Comparison of ENCODE assay signal across 8 mouse cellular contexts in genomic region chr13:49215504-49216219, GRCm38 (mm10). TPM values are rescaled to one million over a fixed set of nuclear protein-coding genes. Genes with fewer than 3 reads are reported as not detected.
DNase-seq lines count a peak whose midpoint lies in the region; ATAC-seq lines count a peak whose summit lies in the region.

Gene Card19, minus strand, starts transcription at chr13:49216037.

- DNase-seq in c-Kit-negative CD71-positive TER-119-positive erythroid progenitor cells, embryonic 14.5 days (ENCODE audit: low read depth, low spot score): peak; percentile 74
- DNase-seq in fibroblast of lung, adult 2 months (ENCODE audit: low read depth): peak; percentile 73
- DNase-seq in kidney, postnatal 14 days: peak; percentile 98
- DNase-seq in liver, embryonic 13.5 days: peak; percentile 92
- peak; percentile 89 for DNase-seq in neural tube, embryonic 10.5 days (ENCODE audit: extremely low spot score, low spot score)

- no peaks in the 10 kb centered on the region for H3K27me3 ChIP-seq in heart, embryonic 14.5 days (ENCODE audit: control insufficient read depth, insufficient read depth, low read length)
- peaks cover 24% of the 10 kb centered on the region for H3K27me3 ChIP-seq in liver, embryonic 13.5 days
- no peaks in the 10 kb centered on the region for H3K27me3 ChIP-seq in stomach, embryonic 16.5 days (ENCODE audit: control insufficient read depth, insufficient read depth, low read length)

- WGBS in heart, embryonic 14.5 days: under 1% methylated on average over 73 of the region's 78 CpGs
- WGBS in liver, embryonic 13.5 days (ENCODE audit: insufficient replicate concordance): under 1% methylated on average over 78 of the region's 78 CpGs
- WGBS in stomach, embryonic 16.5 days: under 1% methylated on average over 76 of the region's 78 CpGs

- H3K27ac ChIP-seq in heart, embryonic 14.5 days (replicated peaks in 1 of 2; ENCODE audit: control insufficient read depth in 1 of 2, insufficient read depth in 1 of 2, low read depth in 2 of 2, low read length in 2 of 2): peak within 1 kb of the TSS; percentile 91 to 93
- peak within 1 kb of the TSS; percentile 26 for H3K27ac ChIP-seq in liver, embryonic 13.5 days
- peak within 1 kb of the TSS; percentile 83 for H3K27ac ChIP-seq in stomach, embryonic 16.5 days (ENCODE audit: low read length)

- no peaks in the 10 kb centered on the region for H3K36me3 ChIP-seq in heart, embryonic 14.5 days (ENCODE audit: control insufficient read depth, insufficient read depth, low read length)
- no peaks in the 10 kb centered on the region for H3K36me3 ChIP-seq in liver, embryonic 13.5 days
- H3K36me3 ChIP-seq in stomach, embryonic 16.5 days (ENCODE audit: control insufficient read depth, insufficient read depth, low read length): no peaks in the 10 kb centered on the region

- peak within 1 kb of the TSS; percentile 86 for H3K4me2 ChIP-seq in heart, embryonic 14.5 days (ENCODE audit: low read length)
- H3K4me2 ChIP-seq in liver, embryonic 13.5 days: peak within 1 kb of the TSS; percentile 93
- H3K4me2 ChIP-seq in stomach, embryonic 16.5 days (ENCODE audit: low read depth, low read length): peak within 1 kb of the TSS; percentile 59

- H3K9me3 ChIP-seq in heart, embryonic 14.5 days (ENCODE audit: control insufficient read depth, low read length): no peaks in the 10 kb centered on the region
- no peaks in the 10 kb centered on the region for H3K9me3 ChIP-seq in liver, embryonic 13.5 days (replicated peaks)
- no peaks in the 10 kb centered on the region for H3K9me3 ChIP-seq in stomach, embryonic 16.5 days (replicated peaks; ENCODE audit: control insufficient read depth, low read length)

- H3K9ac ChIP-seq in heart, embryonic 14.5 days (ENCODE audit: low read length): peak within 1 kb of the TSS; percentile 93
- peak within 1 kb of the TSS; percentile 74 for H3K9ac ChIP-seq in liver, embryonic 13.5 days
- H3K9ac ChIP-seq in stomach, embryonic 16.5 days (ENCODE audit: low read length): peak within 1 kb of the TSS; percentile 93

- H3K4me1 ChIP-seq in heart, embryonic 14.5 days (ENCODE audit: control insufficient read depth in 2 of 2, insufficient read depth in 2 of 2, low read length in 2 of 2): peaks cover 32 to 39% of the 10 kb centered on the region in 2 experiments
- H3K4me1 ChIP-seq in liver, embryonic 13.5 days (replicated peaks): peaks cover 37% of the 10 kb centered on the region
- H3K4me1 ChIP-seq in stomach, embryonic 16.5 days (ENCODE audit: control insufficient read depth, insufficient read depth, low read length): peaks cover 28% of the 10 kb centered on the region

- ATAC-seq in CD4-positive, CD25-positive, alpha-beta regulatory T cell, adult 4 months: peak; percentile 91
- ATAC-seq in heart, embryonic 14.5 days (ENCODE audit: insufficient number of reproducible peaks, insufficient read depth, low FRiP score, low read depth): peak; percentile 89
- ATAC-seq in liver, embryonic 13.5 days (ENCODE audit: low read depth): peak; percentile 87
- peak; percentile 93 for ATAC-seq in stomach, embryonic 16.5 days (ENCODE audit: insufficient read depth, low FRiP score)

- peak within 1 kb of the TSS; percentile 86 to 95 for H3K4me3 ChIP-seq in heart, embryonic 14.5 days (ENCODE audit: control insufficient read depth in 1 of 2, insufficient read depth in 1 of 2, low read depth in 1 of 2, low read length in 2 of 2)
- peak within 1 kb of the TSS; percentile 68 for H3K4me3 ChIP-seq in liver, embryonic 13.5 days (replicated peaks)
- H3K4me3 ChIP-seq in stomach, embryonic 16.5 days (replicated peaks; ENCODE audit: low read length): peak within 1 kb of the TSS; percentile 83

RNA-seq across cellular contexts. Expression of gene Card19, which starts in this region (rescaled TPM):
- 10 to 100 TPM; 49.7 to 55.4 TPM for polyA plus RNA-seq in CD4-positive, CD25-positive, alpha-beta regulatory T cell, adult 4 months (2017; shearing (Covaris generic))
- polyA plus RNA-seq in heart, embryonic 14.5 days (2014; fragmentation: Nextera tagmentation; extraction: Ambion mirVana): 114 and 126 TPM in 2 replicates
- polyA plus RNA-seq in liver, embryonic 13.5 days (2015; fragmentation: Nextera tagmentation; extraction: Ambion mirVana): 11.9 and 13.2 TPM in 2 replicates
- polyA plus RNA-seq in stomach, embryonic 16.5 days (2015; fragmentation: Nextera tagmentation; extraction: Ambion mirVana): 55.7 and 56.4 TPM in 2 replicates

Comparison
In these comparisons a context has a peak if more than half of its experiments do, and no peak if none do; other contexts are left out.
1. Peak in every context shown above with its lines: DNase-seq, ATAC-seq, H3K4me3 ChIP-seq and H3K27ac ChIP-seq.
2. H3K27ac ChIP-seq: peak in every context shown above with its lines; median percentile 92 in heart, embryonic 14.5 days; 83 in stomach, embryonic 16.5 days; 26 in liver, embryonic 13.5 days.